Mouse (Mus musculus) small intestine, adult 2 months (tissue): ENCODE data around the gene Wnt3. TPM values are rescaled to one million over a fixed set of nuclear protein-coding genes. Genes with fewer than 3 reads are reported as not detected.
A peak's percentile ranks its signal among the peaks of the same experiment; 100 is the strongest.

Experiments used
- H3K27ac ChIP-seq: fragments of 200-500 bp; 2 replicates; pipeline ENCODE4 v1.5.1; 2012; ENCODE audit warnings: low read depth, low read length, control low read depth, inconsistent platforms; ENCODE audit not compliant: insufficient read depth
- H3K27me3 ChIP-seq: fragments of 200-500 bp; 2 replicates; pipeline ENCODE4 v1.6.1; 2012; ENCODE audit warnings: mild to moderate bottlenecking, moderate library complexity, low read length, inconsistent platforms; ENCODE audit not compliant: control insufficient read depth, insufficient read depth
- H3K36me3 ChIP-seq: fragments of 200-500 bp; 2 replicates; pipeline ENCODE4 v1.6.1; 2012; ENCODE audit warnings: mild to moderate bottlenecking, low read length, control low read depth, inconsistent platforms; ENCODE audit not compliant: control insufficient read depth, insufficient read depth
- H3K4me1 ChIP-seq: fragments of 200-500 bp; 2 replicates; pipeline ENCODE4 v1.6.1; 2012; ENCODE audit warnings: low read length, inconsistent platforms, mixed read lengths; ENCODE audit not compliant: control insufficient read depth, insufficient read depth, insufficient read length
- H3K4me3 ChIP-seq: fragments of 200-500 bp; 2 replicates; pipeline ENCODE4 v1.5.1; 2012; ENCODE audit warnings: low read depth, mild to moderate bottlenecking, control low read depth, inconsistent platforms, low read length, moderate library complexity
- CTCF ChIP-seq: fragments of 200-500 bp; IDR thresholded peaks from 2 replicates; pipeline ENCODE4 v1.5.1; 2012; ENCODE audit warnings: low read depth, mild to moderate bottlenecking, control low read depth, inconsistent platforms, low read length, moderate library complexity, mixed read lengths; ENCODE audit not compliant: insufficient replicate concordance, insufficient read length; ENCODE audit errors: extremely low read depth
- POLR2A ChIP-seq: fragments of 200-500 bp; IDR thresholded peaks from 2 replicates; pipeline ENCODE4 v1.6.1; 2012; ENCODE audit warnings: low read depth, mild to moderate bottlenecking, control low read depth, inconsistent platforms, low read length, moderate library complexity
- WGBS: fragments of 180-500 bp; shearing (Covaris S2); methylation state at CpG from one replicate; pipeline ENCODE4 v1.1.7; 2018; 5-methylcytosine and 5-hydroxymethylcytosine counted together
- polyA plus RNA-seq: library from polyadenylated mRNA; depleted of rRNA; stranded (reverse); fragments of >200 nt; gene quantifications from 2 replicates; pipeline ENCODE4 v1.2.3, GENCODE M21; 2012; rRNA removed

Wnt3 gene
- 1.1 and 4.8 TPM in 2 replicates for polyA plus RNA-seq

GRCm38 (mm10) chr11:103773387-103774227 is at the start of gene Wnt3:
Wnt3 (plus strand) TSS chr11:103774150.
- WGBS: under 1% methylated on average over 60 of the region's 60 CpGs
- Histone ChIP-seq H3K36me3 (no peaks in the 10 kb centered on the region), H3K27me3 (peaks cover 32% of the 10 kb centered on the region), H3K4me3 (peak within 1 kb of the TSS; percentile 58), H3K4me1 (peaks cover 5% of the 10 kb centered on the region; the same call in 1 of the 2 replicates), H3K27ac (no peak within 1 kb of the TSS)
- TF ChIP-seq CTCF (no peak), POLR2A (no peak)

- Histone ChIP-seq H3K4me1 (peaks cover 4% of the 10 kb centered on the region), H3K4me3 (no peak overlapping the region), H3K36me3 (no peaks in the 10 kb centered on the region), H3K27me3 (no peaks in the 10 kb centered on the region), H3K27ac (no peak overlapping the region)
- WGBS: 83% methylated on average over 11 of the region's 11 CpGs
- TF ChIP-seq POLR2A: no peak
- no peak for TF ChIP-seq CTCF
Observed at GRCm38 (mm10) chr11:103724331-103724771, 49.6 kb upstream of the Wnt3 start.

- H3K27ac ChIP-seq: no peak overlapping the region
- H3K27me3 ChIP-seq: no peaks in the 10 kb centered on the region
- H3K36me3 ChIP-seq: no peaks in the 10 kb centered on the region
- 78% methylated on average over 9 of the region's 9 CpGs for WGBS
- no peak for TF ChIP-seq CTCF
- no peak for TF ChIP-seq POLR2A
- no peak overlapping the region for H3K4me3 ChIP-seq
- H3K4me1 ChIP-seq: peaks cover 4% of the 10 kb centered on the region; the same call in 1 of the 2 replicates
Observed at GRCm38 (mm10) chr11:103729282-103729985, 44.5 kb upstream of the Wnt3 start.

GRCm38 (mm10) chr11:103731594-103731993 is 42.4 kb upstream of the Wnt3 start:
- Histone ChIP-seq H3K36me3 (no peaks in the 10 kb centered on the region), H3K27me3 (no peaks in the 10 kb centered on the region), H3K4me3 (no peak overlapping the region), H3K4me1 (peaks cover 16% of the 10 kb centered on the region), H3K27ac (no peak overlapping the region)
- TF ChIP-seq POLR2A (no peak), CTCF (no peak)
- 68% methylated on average over 9 of the region's 9 CpGs for WGBS

- 94% methylated on average over 7 of the region's 7 CpGs for WGBS
- Histone ChIP-seq H3K36me3 (no peaks in the 10 kb centered on the region), H3K27ac (no peak overlapping the region), H3K4me3 (no peak overlapping the region), H3K27me3 (no peaks in the 10 kb centered on the region), H3K4me1 (peaks cover 17% of the 10 kb centered on the region)
- TF ChIP-seq CTCF (no peak), POLR2A (no peak)
Observed at GRCm38 (mm10) chr11:103732306-103732705, 41.6 kb upstream of the Wnt3 start.

- TF ChIP-seq POLR2A (no peak), CTCF (no peak)
- Histone ChIP-seq H3K4me3 (no peak overlapping the region), H3K36me3 (no peaks in the 10 kb centered on the region), H3K4me1 (peaks cover 25% of the 10 kb centered on the region), H3K27ac (no peak overlapping the region), H3K27me3 (no peaks in the 10 kb centered on the region)
- WGBS: 88% methylated on average over 4 of the region's 4 CpGs
Observed at GRCm38 (mm10) chr11:103733069-103733468, 40.9 kb upstream of the Wnt3 start.

GRCm38 (mm10) chr11:103733961-103734360 is 40.0 kb upstream of the Wnt3 start:
- Histone ChIP-seq H3K4me3 (no peak overlapping the region), H3K27ac (no peak overlapping the region), H3K27me3 (no peaks in the 10 kb centered on the region), H3K4me1 (peaks cover 27% of the 10 kb centered on the region), H3K36me3 (no peaks in the 10 kb centered on the region)
- whole genome bisulfite sequencing: 58% methylated on average over 2 of the region's 2 CpGs
- no peak for TF ChIP-seq CTCF
- TF ChIP-seq POLR2A: no peak
